Mouse (Mus musculus): Measurements from ENCODE around the gene Chp2. TPM values are rescaled to one million over a fixed set of nuclear protein-coding genes. Genes with fewer than 3 reads are reported as not detected.
"Not testable (repeated sequence)": the region's sequence is repeated elsewhere in the genome, so short reads cannot be mapped to it uniquely, and the experiment has no call there.

The Chp2 gene
- polyA plus RNA-seq, 1 experiment from 2014 or later, result 1.2 TPM

GRCm38 (mm10) chr7:122229306-122229705 lies 10.0 kb downstream of the Chp2 start:
- Histone ChIP-seq H3K4me1 (ENCODE audit: control insufficient read depth, insufficient read depth, low read length) (no peaks in the 10 kb centered on the region), H3K27ac (replicated peaks; ENCODE audit: low read depth, low read length) (no peak overlapping the region), H3K9me3 (ENCODE audit: control insufficient read depth, low read length) (no peaks in the 10 kb centered on the region), H3K36me3 (ENCODE audit: control insufficient read depth, insufficient read depth, low read length) (no peaks in the 10 kb centered on the region), H3K27me3 (replicated peaks; ENCODE audit: control insufficient read depth, insufficient read depth, low read length) (no peaks in the 10 kb centered on the region), H3K9ac (ENCODE audit: low read depth, low read length) (no peak overlapping the region), H3K4me3 (ENCODE audit: low read depth, low read length) (no peak overlapping the region), H3K4me2 (ENCODE audit: low read depth, low read length) (no peak overlapping the region)
- ATAC-seq (ENCODE audit: low read depth) (no peak), DNase-seq (ENCODE audit: low spot score) (no peak)
- WGBS, result 45% methylated on average over 3 of the region's 3 CpGs

GRCm38 (mm10) chr7:122229916-122230315 lies 10.6 kb downstream of the Chp2 start:
- Histone ChIP-seq H3K9me3 (ENCODE audit: control insufficient read depth, low read length) (no peaks in the 10 kb centered on the region), H3K27me3 (replicated peaks; ENCODE audit: control insufficient read depth, insufficient read depth, low read length) (no peaks in the 10 kb centered on the region), H3K9ac (ENCODE audit: low read depth, low read length) (no peak overlapping the region), H3K36me3 (ENCODE audit: control insufficient read depth, insufficient read depth, low read length) (no peaks in the 10 kb centered on the region), H3K27ac (replicated peaks; ENCODE audit: low read depth, low read length) (no peak overlapping the region), H3K4me1 (ENCODE audit: control insufficient read depth, insufficient read depth, low read length) (no peaks in the 10 kb centered on the region), H3K4me2 (ENCODE audit: low read depth, low read length) (no peak overlapping the region), H3K4me3 (ENCODE audit: low read depth, low read length) (no peak overlapping the region)
- DNase-seq (ENCODE audit: low spot score) (no peak), ATAC-seq (ENCODE audit: low read depth) (no peak)
- 66% methylated on average over 4 of the region's 4 CpGs for WGBS

- no peaks in the 10 kb centered on the region for H3K4me1 ChIP-seq (ENCODE audit: control insufficient read depth, insufficient read depth, low read length)
- 76% methylated on average over 4 of the region's 4 CpGs for WGBS
- no peaks in the 10 kb centered on the region for H3K27me3 ChIP-seq (replicated peaks; ENCODE audit: control insufficient read depth, insufficient read depth, low read length)
- ATAC-seq (ENCODE audit: low read depth), result no peak
- H3K4me2 ChIP-seq (ENCODE audit: low read depth, low read length), result no peak overlapping the region
- no peak overlapping the region for H3K4me3 ChIP-seq (ENCODE audit: low read depth, low read length)
- no peaks in the 10 kb centered on the region for H3K9me3 ChIP-seq (ENCODE audit: control insufficient read depth, low read length)
- H3K27ac ChIP-seq (replicated peaks; ENCODE audit: low read depth, low read length), result no peak overlapping the region
- no peak overlapping the region for H3K9ac ChIP-seq (ENCODE audit: low read depth, low read length)
- H3K36me3 ChIP-seq (ENCODE audit: control insufficient read depth, insufficient read depth, low read length), result no peaks in the 10 kb centered on the region
- DNase-seq (ENCODE audit: low spot score), result no peak
Observed at GRCm38 (mm10) chr7:122230866-122231265, 11.6 kb downstream of the Chp2 start.

- no peak for DNase-seq (ENCODE audit: low spot score)
- Histone ChIP-seq H3K27ac (replicated peaks; ENCODE audit: low read depth, low read length) (no peak overlapping the region), H3K27me3 (replicated peaks; ENCODE audit: control insufficient read depth, insufficient read depth, low read length) (no peaks in the 10 kb centered on the region), H3K9me3 (ENCODE audit: control insufficient read depth, low read length) (no peaks in the 10 kb centered on the region), H3K9ac (ENCODE audit: low read depth, low read length) (no peak overlapping the region), H3K4me2 (ENCODE audit: low read depth, low read length) (no peak overlapping the region), H3K4me3 (ENCODE audit: low read depth, low read length) (no peak overlapping the region), H3K4me1 (ENCODE audit: control insufficient read depth, insufficient read depth, low read length) (no peaks in the 10 kb centered on the region), H3K36me3 (ENCODE audit: control insufficient read depth, insufficient read depth, low read length) (no peaks in the 10 kb centered on the region)
- 91% methylated on average over 2 of the region's 2 CpGs for WGBS
- ATAC-seq (ENCODE audit: low read depth), result no peak
Observed at GRCm38 (mm10) chr7:122238939-122239338, 19.6 kb downstream of the Chp2 start.

GRCm38 (mm10) chr7:122240413-122241119 lies 21.3 kb downstream of the Chp2 start:
- Histone ChIP-seq H3K27me3 (replicated peaks; ENCODE audit: control insufficient read depth, insufficient read depth, low read length) (no peaks in the 10 kb centered on the region), H3K27ac (replicated peaks; ENCODE audit: low read depth, low read length) (no peak overlapping the region), H3K4me1 (ENCODE audit: control insufficient read depth, insufficient read depth, low read length) (no peaks in the 10 kb centered on the region), H3K4me3 (ENCODE audit: low read depth, low read length) (no peak overlapping the region), H3K9me3 (ENCODE audit: control insufficient read depth, low read length) (no peaks in the 10 kb centered on the region), H3K4me2 (ENCODE audit: low read depth, low read length) (no peak overlapping the region), H3K36me3 (ENCODE audit: control insufficient read depth, insufficient read depth, low read length) (no peaks in the 10 kb centered on the region), H3K9ac (ENCODE audit: low read depth, low read length) (no peak overlapping the region)
- 83% methylated on average over 6 of the region's 6 CpGs for WGBS
- no peak for DNase-seq (ENCODE audit: low spot score)
- ATAC-seq (ENCODE audit: low read depth), result no peak

GRCm38 (mm10) chr7:122242260-122242659 lies 23.0 kb downstream of the Chp2 start:
- ATAC-seq (ENCODE audit: low read depth) (no peak), DNase-seq (ENCODE audit: low spot score) (peak; percentile 45)
- H3K9ac ChIP-seq (ENCODE audit: low read depth, low read length), result no peak overlapping the region
- 50% methylated on average over 1 of the region's 1 CpGs for WGBS
- H3K4me1 ChIP-seq (ENCODE audit: control insufficient read depth, insufficient read depth, low read length), result no peaks in the 10 kb centered on the region
- H3K4me2 ChIP-seq (ENCODE audit: low read depth, low read length), result no peak overlapping the region
- H3K27me3 ChIP-seq (replicated peaks; ENCODE audit: control insufficient read depth, insufficient read depth, low read length), result no peaks in the 10 kb centered on the region
- H3K9me3 ChIP-seq (ENCODE audit: control insufficient read depth, low read length), result no peaks in the 10 kb centered on the region
- H3K27ac ChIP-seq (replicated peaks; ENCODE audit: low read depth, low read length), result no peak overlapping the region
- H3K4me3 ChIP-seq (ENCODE audit: low read depth, low read length), result no peak overlapping the region
- no peaks in the 10 kb centered on the region for H3K36me3 ChIP-seq (ENCODE audit: control insufficient read depth, insufficient read depth, low read length)

- not testable (repeated sequence) for DNase-seq (ENCODE audit: low spot score); H3K9me3 ChIP-seq (ENCODE audit: control insufficient read depth, low read length); H3K36me3 ChIP-seq (ENCODE audit: control insufficient read depth, insufficient read depth, low read length); H3K4me2 ChIP-seq (ENCODE audit: low read depth, low read length); H3K4me1 ChIP-seq (ENCODE audit: control insufficient read depth, insufficient read depth, low read length); H3K9ac ChIP-seq (ENCODE audit: low read depth, low read length); ATAC-seq (ENCODE audit: low read depth); H3K4me3 ChIP-seq (ENCODE audit: low read depth, low read length); H3K27ac ChIP-seq (replicated peaks; ENCODE audit: low read depth, low read length); H3K27me3 ChIP-seq (replicated peaks; ENCODE audit: control insufficient read depth, insufficient read depth, low read length)
Observed at GRCm38 (mm10) chr7:122242744-122243143, 23.4 kb downstream of the Chp2 start.

GRCm38 (mm10) chr7:122244166-122244565 lies 24.9 kb downstream of the Chp2 start:
- Histone ChIP-seq H3K36me3 (ENCODE audit: control insufficient read depth, insufficient read depth, low read length) (no peaks in the 10 kb centered on the region), H3K4me3 (ENCODE audit: low read depth, low read length) (no peak overlapping the region), H3K4me1 (ENCODE audit: control insufficient read depth, insufficient read depth, low read length) (no peaks in the 10 kb centered on the region), H3K4me2 (ENCODE audit: low read depth, low read length) (no peak overlapping the region), H3K9ac (ENCODE audit: low read depth, low read length) (no peak overlapping the region), H3K27me3 (replicated peaks; ENCODE audit: control insufficient read depth, insufficient read depth, low read length) (no peaks in the 10 kb centered on the region), H3K9me3 (ENCODE audit: control insufficient read depth, low read length) (no peaks in the 10 kb centered on the region), H3K27ac (replicated peaks; ENCODE audit: low read depth, low read length) (no peak overlapping the region)
- DNase-seq (ENCODE audit: low spot score) (no peak), ATAC-seq (ENCODE audit: low read depth) (no peak)
- WGBS, result 45% methylated on average over 7 of the region's 7 CpGs

- Histone ChIP-seq H3K4me2 (ENCODE audit: low read depth, low read length) (no peak overlapping the region), H3K4me1 (ENCODE audit: control insufficient read depth, insufficient read depth, low read length) (no peaks in the 10 kb centered on the region), H3K27me3 (replicated peaks; ENCODE audit: control insufficient read depth, insufficient read depth, low read length) (no peaks in the 10 kb centered on the region), H3K9me3 (ENCODE audit: control insufficient read depth, low read length) (no peaks in the 10 kb centered on the region), H3K27ac (replicated peaks; ENCODE audit: low read depth, low read length) (no peak overlapping the region), H3K9ac (ENCODE audit: low read depth, low read length) (no peak overlapping the region), H3K4me3 (ENCODE audit: low read depth, low read length) (no peak overlapping the region), H3K36me3 (ENCODE audit: control insufficient read depth, insufficient read depth, low read length) (no peaks in the 10 kb centered on the region)
- no peak for DNase-seq (ENCODE audit: low spot score)
- 73% methylated on average over 8 of the region's 8 CpGs for WGBS
- no peak for ATAC-seq (ENCODE audit: low read depth)
Observed at GRCm38 (mm10) chr7:122244584-122244983, 25.3 kb downstream of the Chp2 start.
